Mouse (Mus musculus) spleen, adult 18-20 months (tissue): ENCODE results near the gene 2310011J03Rik.

Source experiments
- DNase-seq, 2 experiments: peaks; one replicate each; pipeline ENCODE4 v3.0.0; 2022; ENCODE audit warnings: mixed read lengths in 2 of 2

2310011J03Rik gene

GRCm38 (mm10) chr10:80341491-80342304 lies 21.4 kb upstream of the 2310011J03Rik start:
- no peak for DNase-seq

- DNase-seq, result no peak
These were observed 20.7 kb upstream of the 2310011J03Rik start for GRCm38 (mm10) chr10:80341026-80341425.

GRCm38 (mm10) chr10:80339941-80340750 lies 19.8 kb upstream of the 2310011J03Rik start:
- peak; percentile 62 to 84 for DNase-seq

GRCm38 (mm10) chr10:80336263-80336662 lies 15.9 kb upstream of the 2310011J03Rik start:
- no peak for DNase-seq

- no peak for DNase-seq
These were observed 12.2 kb upstream of the 2310011J03Rik start for GRCm38 (mm10) chr10:80332525-80332989.

GRCm38 (mm10) chr10:80331636-80332524 lies 11.5 kb upstream of the 2310011J03Rik start:
- DNase-seq, result no peak

GRCm38 (mm10) chr10:80330888-80331287 lies 10.6 kb upstream of the 2310011J03Rik start:
- no peak for DNase-seq

- DNase-seq, result no peak
These were observed 9.7 kb upstream of the 2310011J03Rik start for GRCm38 (mm10) chr10:80330084-80330483.

- peak; percentile 88 to 90 for DNase-seq
These were observed 9.1 kb upstream of the 2310011J03Rik start, which contains the start of the genes Pcsk4 and Reep6 for GRCm38 (mm10) chr10:80329273-80330081. TSS of gene Pcsk4 (minus strand) at chr10:80329498. TSS of gene Reep6 (plus strand) at chr10:80329953.

GRCm38 (mm10) chr10:80325045-80325444 lies 4.7 kb upstream of the 2310011J03Rik start:
- DNase-seq, result no peak

GRCm38 (mm10) chr10:80324120-80325037 lies 4.0 kb upstream of the 2310011J03Rik start:
- no peak for DNase-seq

- DNase-seq, result peak; percentile 66 to 82
These were observed 3.2 kb upstream of the 2310011J03Rik start for GRCm38 (mm10) chr10:80323261-80324119.

GRCm38 (mm10) chr10:80322811-80323211 lies 2.5 kb upstream of the 2310011J03Rik start:
- DNase-seq, result peak in 1 of 2 experiments; percentile 44

- DNase-seq, result no peak
These were observed 1.6 kb upstream of the 2310011J03Rik start for GRCm38 (mm10) chr10:80321670-80322581.

GRCm38 (mm10) chr10:80321014-80321669 lies 805 bp upstream of the 2310011J03Rik start:
- DNase-seq, result no peak

GRCm38 (mm10) chr10:80317011-80317410 lies 3.3 kb downstream of the 2310011J03Rik start:
- no peak for DNase-seq

GRCm38 (mm10) chr10:80316359-80316781 lies 4.0 kb downstream of the 2310011J03Rik start:
- DNase-seq, result no peak

- DNase-seq, result no peak
These were observed 5.0 kb downstream of the 2310011J03Rik start for GRCm38 (mm10) chr10:80315315-80315714.
